Mouse (Mus musculus) ES-E14 (cell line): ENCODE data around the gene Aldh1a1. TPM values are rescaled to one million over a fixed set of nuclear protein-coding genes. Genes with fewer than 3 reads are reported as not detected.
A peak's percentile ranks its signal among the peaks of the same experiment; 100 is the strongest.

ENCODE experiments used
- DNase-seq: peaks from one replicate; pipeline ENCODE4 v3.0.0-alpha.2; 2013; ENCODE audit warnings: low read depth, low spot score
- H3K27ac ChIP-seq: 2 replicates; pipeline ENCODE4 v1.5.1; 2012; ENCODE audit warnings: low read depth, mild to moderate bottlenecking, low read length, moderate library complexity, mixed read lengths; ENCODE audit not compliant: poor library complexity, insufficient read depth, severe bottlenecking
- H3K36me3 ChIP-seq: 2 replicates; pipeline ENCODE4 v1.6.1; 2012; ENCODE audit warnings: mild to moderate bottlenecking, low read length, moderate library complexity, mixed read lengths; ENCODE audit not compliant: control insufficient read depth, poor library complexity, insufficient read depth, severe bottlenecking
- H3K4me1 ChIP-seq, 2 experiments: fragments of 150-350 bp in 1 of 2; sonication (generic) in 1 of 2; 2 replicates each; pipeline ENCODE4 v1.6.1; 2012; ENCODE audit warnings: low read length in 2 of 2, mild to moderate bottlenecking in 1 of 2, mixed read lengths in 1 of 2; ENCODE audit not compliant: control insufficient read depth in 2 of 2, insufficient read depth in 2 of 2, poor library complexity in 1 of 2
- H3K4me3 ChIP-seq, 2 experiments: fragments of 150-350 bp in 1 of 2; sonication (generic) in 1 of 2; 2 replicates each; pipeline ENCODE4 v1.5.1; 2012; ENCODE audit warnings: low read length in 2 of 2, low read depth in 1 of 2, mild to moderate bottlenecking in 1 of 2, mixed read lengths in 1 of 2; ENCODE audit not compliant: insufficient read depth in 1 of 2, poor library complexity in 1 of 2, severe bottlenecking in 1 of 2
- H3K9ac ChIP-seq: 2 replicates; pipeline ENCODE4 v1.6.1; 2012; ENCODE audit warnings: low read depth, mild to moderate bottlenecking, low read length, mixed read lengths; ENCODE audit not compliant: poor library complexity, insufficient read depth, severe bottlenecking
- H3K9me3 ChIP-seq: fragments of 150-350 bp; sonication (generic); 2 replicates; pipeline ENCODE4 v1.6.1; 2012; ENCODE audit warnings: low read depth, mild to moderate bottlenecking, low read length; ENCODE audit not compliant: control insufficient read depth, insufficient read depth
- CHD2 ChIP-seq: IDR thresholded peaks from 2 replicates; pipeline ENCODE4 v1.6.1; 2014; ENCODE audit warnings: mild to moderate bottlenecking, low read depth, low read length, inconsistent platforms
- HCFC1 ChIP-seq: IDR thresholded peaks from 2 replicates; pipeline ENCODE4 v1.6.1; 2012; ENCODE audit warnings: low read length, inconsistent platforms, borderline replicate concordance; ENCODE audit not compliant: insufficient read depth
- MAFK ChIP-seq: IDR thresholded peaks from 2 replicates; pipeline ENCODE4 v1.6.1; 2014; ENCODE audit warnings: mild to moderate bottlenecking, low read depth, low read length, inconsistent platforms; ENCODE audit not compliant: insufficient read depth
- ZC3H11A ChIP-seq: IDR thresholded peaks from 2 replicates; pipeline ENCODE4 v1.6.1; 2012; ENCODE audit warnings: low read depth, mild to moderate bottlenecking, inconsistent platforms, low read length, borderline replicate concordance
- ZNF384 ChIP-seq: IDR thresholded peaks from 2 replicates; pipeline ENCODE4 v1.6.1; 2012; ENCODE audit warnings: low read depth, low read length, inconsistent platforms
- in situ Hi-C, 2 experiments: fragments of 600-800 bp; cut with MboI; formaldehyde crosslinking; loops; one replicate each; pipeline ENCODE4 v1.15.1; 2025; ENCODE audit warnings: low sequenced_read_pairs in 2 of 2, inconsistent platforms in 1 of 2; ENCODE audit not compliant: unreplicated experiment in 2 of 2
- total RNA-seq: library from RNA; depleted of rRNA; stranded (reverse); fragments of 300-350 nt; gene quantifications from 2 replicates; pipeline ENCODE4 v1.2.3, GENCODE M21; 2012

The Aldh1a1 gene
- total RNA-seq, 1 experiment: 1.3 TPM

DNA sequence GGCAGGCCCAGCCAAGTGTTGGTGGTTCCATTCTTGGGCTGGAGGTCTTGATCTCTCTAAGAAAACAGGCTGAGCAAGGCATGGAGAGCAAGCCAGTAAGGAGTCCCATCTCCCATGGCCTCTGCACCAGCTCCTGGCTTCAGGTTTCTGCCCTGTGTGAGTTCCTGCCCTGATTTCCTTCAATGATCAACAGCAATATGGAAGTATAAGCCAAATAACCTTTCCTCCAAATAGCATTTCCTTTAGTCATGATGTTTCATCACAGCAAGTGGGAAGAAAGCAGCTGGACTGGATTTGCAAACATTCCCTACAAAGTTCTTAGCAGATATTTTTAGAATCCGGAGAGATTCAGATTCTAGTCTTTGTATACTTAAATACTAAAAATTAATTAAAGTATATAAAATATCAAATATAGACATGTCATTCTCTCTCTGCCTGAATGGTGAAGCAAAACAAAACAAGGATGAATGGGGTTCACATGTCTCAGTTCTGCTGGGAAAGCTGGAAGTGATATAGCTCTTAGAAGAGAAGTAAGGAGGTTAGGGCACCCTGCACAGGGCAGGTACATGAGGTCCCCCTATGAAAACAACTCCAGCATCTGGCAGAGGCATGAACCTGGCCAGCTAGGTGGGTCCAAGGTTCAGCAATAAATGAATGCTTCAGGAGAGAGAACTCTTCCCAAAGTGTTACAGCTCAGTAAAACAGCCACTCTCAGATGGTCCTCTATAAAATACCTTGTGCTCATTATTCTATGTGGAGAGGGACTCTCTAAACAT lies 37.6 kb downstream of the Aldh1a1 start:
- DNase-seq: no peak
- TF ChIP-seq ZNF384: no peak
- no peak for TF ChIP-seq CHD2
- TF ChIP-seq ZC3H11A: no peak
- TF ChIP-seq HCFC1: no peak
- TF ChIP-seq MAFK: no peak
- in situ Hi-C loops: no loop called here
- Histone ChIP-seq H3K36me3 (no peaks in the 10 kb centered on the region), H3K4me3 (no peak overlapping the region), H3K9me3 (no peaks in the 10 kb centered on the region), H3K27ac (no peak overlapping the region), H3K9ac (no peak overlapping the region), H3K4me1 (no peaks in the 10 kb centered on the region)

DNA sequence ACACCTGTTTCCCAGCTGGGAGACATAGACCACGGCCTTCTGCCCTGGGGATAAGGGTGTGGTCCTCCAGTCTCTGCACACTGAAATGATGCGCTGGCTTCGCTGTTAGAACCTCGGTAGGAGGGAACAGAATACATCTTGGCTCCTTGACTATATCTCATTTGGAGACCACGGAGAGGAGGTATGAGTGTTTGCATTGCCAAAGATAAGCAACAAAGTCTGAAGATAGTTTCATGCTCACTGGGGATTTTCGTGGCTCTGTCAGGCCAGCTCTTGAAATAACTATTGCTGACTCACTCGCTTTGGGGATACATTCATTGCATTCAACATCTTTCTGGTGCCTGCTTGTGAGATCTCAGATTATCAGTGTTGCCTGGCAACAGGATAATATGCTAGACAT lies 44.0 kb downstream of the Aldh1a1 start:
- H3K4me1 ChIP-seq: no peaks in the 10 kb centered on the region
- in situ Hi-C loops: no loop called here
- H3K9ac ChIP-seq: no peak overlapping the region
- H3K9me3 ChIP-seq: no peaks in the 10 kb centered on the region
- no peak for TF ChIP-seq HCFC1
- TF ChIP-seq ZNF384: no peak
- no peak for TF ChIP-seq CHD2
- no peak for TF ChIP-seq ZC3H11A
- TF ChIP-seq MAFK: no peak
- peak; percentile 17 for DNase-seq
- no peak overlapping the region for H3K4me3 ChIP-seq
- H3K27ac ChIP-seq: no peak overlapping the region
- no peaks in the 10 kb centered on the region for H3K36me3 ChIP-seq

DNA sequence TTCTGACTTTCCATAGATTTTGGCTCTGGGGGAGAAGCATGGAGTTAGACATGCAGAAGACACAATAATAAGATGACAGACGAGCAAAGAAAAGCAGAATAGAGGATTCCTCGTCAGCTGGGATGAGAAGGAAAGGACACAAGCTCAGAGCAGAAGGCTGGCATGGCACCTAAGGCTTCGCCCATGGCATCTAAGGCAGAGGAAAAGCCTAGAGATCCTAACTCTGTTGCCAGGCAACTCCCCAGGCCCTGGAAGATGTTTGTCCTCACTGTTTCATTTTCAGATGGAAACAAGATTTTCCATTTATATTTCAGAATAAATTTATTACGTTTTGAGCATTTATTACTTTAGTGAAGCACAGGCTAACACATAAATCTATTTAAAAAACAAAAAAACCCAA lies 48.5 kb downstream of the Aldh1a1 start:
- H3K36me3 ChIP-seq: no peaks in the 10 kb centered on the region
- no peaks in the 10 kb centered on the region for H3K4me1 ChIP-seq
- no peak overlapping the region for H3K27ac ChIP-seq
- TF ChIP-seq HCFC1: no peak
- no peak for TF ChIP-seq ZNF384
- TF ChIP-seq CHD2: no peak
- TF ChIP-seq ZC3H11A: no peak
- no peak for TF ChIP-seq MAFK
- in situ Hi-C loops: no loop called here
- H3K4me3 ChIP-seq: no peak overlapping the region
- H3K9ac ChIP-seq: no peak overlapping the region
- DNase-seq: no peak
- no peaks in the 10 kb centered on the region for H3K9me3 ChIP-seq

DNA sequence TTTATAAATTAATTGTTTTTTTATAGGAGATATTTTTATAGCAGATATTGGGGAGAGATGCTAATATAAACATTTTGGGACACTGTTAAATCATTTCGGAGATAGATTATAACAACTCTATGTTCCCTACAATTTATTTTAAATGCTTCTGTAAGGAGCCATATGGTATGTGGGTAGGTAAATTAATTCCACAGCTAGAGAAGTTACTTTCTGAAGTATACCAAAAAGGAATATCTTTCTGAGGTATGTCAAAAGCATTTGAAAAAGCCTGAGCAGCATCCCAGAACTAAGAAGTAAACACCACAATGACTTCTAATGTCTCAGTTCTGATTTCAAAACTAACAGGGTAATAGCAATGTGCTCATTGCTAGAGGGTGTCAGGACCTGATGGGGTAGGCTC lies 49.4 kb downstream of the Aldh1a1 start:
- no peak for TF ChIP-seq ZNF384
- no peak for TF ChIP-seq HCFC1
- TF ChIP-seq ZC3H11A: no peak
- no peak for TF ChIP-seq MAFK
- TF ChIP-seq CHD2: no peak
- Histone ChIP-seq H3K9me3 (no peaks in the 10 kb centered on the region), H3K9ac (no peak overlapping the region), H3K36me3 (no peaks in the 10 kb centered on the region), H3K4me1 (no peaks in the 10 kb centered on the region), H3K4me3 (no peak overlapping the region), H3K27ac (no peak overlapping the region)
- no peak for DNase-seq
- in situ Hi-C loops: no loop called here
